Mouse (Mus musculus) cortical plate, adult 2 months (tissue): ENCODE data around the gene Meox1. TPM values are rescaled to one million over a fixed set of nuclear protein-coding genes. Genes with fewer than 3 reads are reported as not detected.

Source experiments
- H3K27ac ChIP-seq: fragments of 200-500 bp; 2 replicates; pipeline ENCODE4 v1.5.1; 2012; ENCODE audit warnings: low read length, control low read depth, inconsistent platforms; ENCODE audit not compliant: insufficient read depth
- H3K4me1 ChIP-seq: fragments of 200-500 bp; 2 replicates; pipeline ENCODE4 v1.6.1; 2011; ENCODE audit warnings: low read length; ENCODE audit not compliant: control insufficient read depth, insufficient read depth
- H3K4me3 ChIP-seq: fragments of 200-500 bp; 2 replicates; pipeline ENCODE4 v1.5.1; 2011; ENCODE audit warnings: mild to moderate bottlenecking, low read length, control low read depth; ENCODE audit not compliant: insufficient read depth
- CTCF ChIP-seq: fragments of 200-500 bp; IDR thresholded peaks from 2 replicates; pipeline ENCODE4 v1.5.1; 2011; ENCODE audit warnings: mild to moderate bottlenecking, control low read depth, low read length; ENCODE audit not compliant: insufficient read depth; ENCODE audit errors: extremely low read depth
- POLR2A ChIP-seq: fragments of 200-500 bp; IDR thresholded peaks from 2 replicates; pipeline ENCODE4 v1.6.1; 2011; ENCODE audit warnings: mild to moderate bottlenecking, low read length, control low read depth; ENCODE audit not compliant: insufficient read depth; ENCODE audit errors: extremely low read depth
- polyA plus RNA-seq: library from polyadenylated mRNA; depleted of rRNA; stranded (reverse); fragments of >200 nt; gene quantifications from 2 replicates; pipeline ENCODE4 v1.2.3, GENCODE M21; 2012; rRNA removed

The Meox1 gene
- 0.29 and 0.51 TPM in 2 replicates for polyA plus RNA-seq

- TF ChIP-seq POLR2A = no peak
- TF ChIP-seq CTCF = no peak
- no peaks in the 10 kb centered on the region; the same call in 1 of the 2 replicates for H3K4me1 ChIP-seq
- no peak within 1 kb of the TSS for H3K4me3 ChIP-seq
- H3K27ac ChIP-seq = no peak within 1 kb of the TSS
These were observed at the start of gene Meox1 for GRCm38 (mm10) chr11:101894204-101894603. Gene Meox1, minus strand, starts transcription at chr11:101894374.

- no peak for TF ChIP-seq POLR2A
- no peak for TF ChIP-seq CTCF
- no peaks in the 10 kb centered on the region for H3K4me1 ChIP-seq
- H3K4me3 ChIP-seq = no peak overlapping the region
- H3K27ac ChIP-seq = no peak overlapping the region
These were observed 48.9 kb upstream of the Meox1 start for GRCm38 (mm10) chr11:101943055-101943454.

GRCm38 (mm10) chr11:101937108-101937507, 42.9 kb upstream of the Meox1 start:
- no peak overlapping the region for H3K27ac ChIP-seq
- no peaks in the 10 kb centered on the region for H3K4me1 ChIP-seq
- H3K4me3 ChIP-seq = peak overlapping the region; percentile 33; the same call in 1 of the 2 replicates
- TF ChIP-seq CTCF (no peak), POLR2A (no peak)

- Histone ChIP-seq H3K4me3 (no peak overlapping the region), H3K27ac (no peak overlapping the region), H3K4me1 (no peaks in the 10 kb centered on the region)
- no peak for TF ChIP-seq POLR2A
- no peak for TF ChIP-seq CTCF
These were observed 42.2 kb upstream of the Meox1 start for GRCm38 (mm10) chr11:101936421-101936820.

- Histone ChIP-seq H3K4me3 (no peak overlapping the region), H3K27ac (no peak overlapping the region), H3K4me1 (no peaks in the 10 kb centered on the region)
- TF ChIP-seq CTCF (no peak), POLR2A (no peak)
These were observed 41.6 kb upstream of the Meox1 start for GRCm38 (mm10) chr11:101935743-101936142.

- H3K27ac ChIP-seq = no peak overlapping the region
- TF ChIP-seq POLR2A (no peak), CTCF (no peak)
- no peak overlapping the region for H3K4me3 ChIP-seq
- no peaks in the 10 kb centered on the region for H3K4me1 ChIP-seq
These were observed 37.8 kb upstream of the Meox1 start for GRCm38 (mm10) chr11:101931978-101932377.

- Histone ChIP-seq H3K4me1 (no peaks in the 10 kb centered on the region), H3K27ac (no peak overlapping the region), H3K4me3 (no peak overlapping the region)
- TF ChIP-seq POLR2A (no peak), CTCF (peak; percentile 24; the same call in 1 of the 2 replicates)
These were observed 34.0 kb upstream of the Meox1 start for GRCm38 (mm10) chr11:101928030-101928762.

GRCm38 (mm10) chr11:101926951-101927589, 32.9 kb upstream of the Meox1 start:
- H3K4me3 ChIP-seq = no peak overlapping the region
- H3K27ac ChIP-seq = no peak overlapping the region
- TF ChIP-seq POLR2A = no peak
- TF ChIP-seq CTCF = no peak
- no peaks in the 10 kb centered on the region for H3K4me1 ChIP-seq

GRCm38 (mm10) chr11:101925636-101926035, 31.5 kb upstream of the Meox1 start:
- TF ChIP-seq POLR2A (no peak), CTCF (no peak)

GRCm38 (mm10) chr11:101924441-101924976, 30.3 kb upstream of the Meox1 start:
- TF ChIP-seq CTCF = no peak
- no peak for TF ChIP-seq POLR2A
- H3K4me1 ChIP-seq = no peaks in the 10 kb centered on the region
- H3K4me3 ChIP-seq = no peak overlapping the region
- no peak overlapping the region for H3K27ac ChIP-seq

More at GRCm38 (mm10) chr11:101925636-101926035, 31.5 kb upstream of the Meox1 start:
- Histone ChIP-seq H3K4me3 (no peak overlapping the region), H3K27ac (no peak overlapping the region), H3K4me1 (no peaks in the 10 kb centered on the region)
